ENCODE assay signal across 16 mouse cellular contexts in genomic region chr9:101616261-101616660, GRCm38 (mm10).
"Had no signal": no experiment of that assay in that cellular context is flagged by ENCODE, and none has a peak within 500 bp of the region (broad histone marks: within the 10 kb centered on the region; RNA-seq: fewer than 3 reads in every experiment).

No protein-coding gene starts in this region.

- H3K4me1 ChIP-seq: limb, embryonic 12.5 days; liver, embryonic 13.5 days; lung, embryonic 15.5 days; megakaryocyte, embryonic 14.5 days; midbrain, embryonic 15.5 days; neural tube, embryonic 13.5 days had no signal

- DNase-seq: kidney, adult 9 months; kidney, postnatal 4 days; liver; liver, embryonic 13.5 days; liver, postnatal 0 days; lung, postnatal 14 days; right cerebral cortex, postnatal 14 days; thymus, postnatal 36 days had no signal

- H3K27me3 ChIP-seq: liver, embryonic 13.5 days; lung, embryonic 15.5 days; megakaryocyte, embryonic 14.5 days; midbrain, embryonic 15.5 days; neural tube, embryonic 13.5 days had no signal

- H3K36me3 ChIP-seq: limb, embryonic 12.5 days; liver, embryonic 13.5 days; lung, embryonic 15.5 days; midbrain, embryonic 15.5 days; neural tube, embryonic 13.5 days had no signal

- H3K4me3 ChIP-seq: layer of hippocampus, adult 2 months; limb, embryonic 12.5 days; liver, embryonic 13.5 days; lung, embryonic 15.5 days; megakaryocyte, embryonic 14.5 days; midbrain, embryonic 15.5 days; neural tube, embryonic 13.5 days had no signal

- H3K27ac ChIP-seq: kidney, postnatal 0 days; layer of hippocampus, adult 2 months; limb, embryonic 12.5 days; liver, embryonic 13.5 days; lung, embryonic 15.5 days; macrophage; midbrain, embryonic 15.5 days; neural tube, embryonic 13.5 days had no signal

- H3K9me3 ChIP-seq: limb, embryonic 12.5 days; liver, embryonic 13.5 days; lung, embryonic 15.5 days; midbrain, embryonic 15.5 days; neural tube, embryonic 13.5 days had no signal
